Mouse (Mus musculus): ENCODE data around the gene Lrp1. TPM values are rescaled to one million over a fixed set of nuclear protein-coding genes. Genes with fewer than 3 reads are reported as not detected.

Gene Lrp1
- polyA plus RNA-seq, 1 experiment, result 404 TPM

DNA sequence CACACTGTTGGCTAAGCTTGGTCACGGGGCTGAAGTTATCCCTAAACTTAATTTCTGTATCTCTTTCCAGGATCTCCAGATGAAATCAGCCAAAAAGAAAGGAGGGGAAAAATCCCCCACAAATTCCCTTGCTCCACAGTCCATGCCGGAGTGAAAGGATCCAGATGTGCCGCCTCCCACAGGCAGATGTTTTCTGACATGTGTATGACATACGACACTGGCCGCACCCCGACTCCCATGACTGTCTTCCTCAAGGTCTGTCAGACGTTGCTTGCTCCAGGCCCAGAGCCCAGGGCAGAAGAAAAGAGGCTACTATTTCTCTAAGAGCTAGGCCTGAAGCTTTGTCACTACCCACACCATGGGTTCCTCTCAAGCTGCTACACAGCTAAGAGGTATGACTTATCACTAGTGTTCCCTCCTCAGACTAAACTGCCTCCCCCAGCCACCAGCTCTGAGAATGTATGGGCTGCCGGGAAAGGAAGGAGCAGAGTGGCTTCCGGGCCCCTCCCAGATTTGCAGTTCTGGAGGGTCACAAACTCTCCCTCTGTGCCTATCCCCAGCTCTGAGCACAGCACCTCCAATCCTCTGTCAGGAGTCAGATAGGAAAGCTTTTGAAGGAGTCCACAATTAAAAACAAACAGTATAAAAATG lies 11.4 kb downstream of the Lrp1 start:
- no peak overlapping the region for H3K4me3 ChIP-seq (ENCODE audit: insufficient read depth, low read depth, low read length)
- H3K4me1 ChIP-seq (ENCODE audit: control insufficient read depth, insufficient read depth, low read length), result peaks cover 26% of the 10 kb centered on the region
- WGBS, result 70% methylated on average over 9 of the region's 9 CpGs
- no peak overlapping the region for H3K27ac ChIP-seq (ENCODE audit: insufficient read depth, low read depth, low read length)
- TF ChIP-seq CTCF (IDR thresholded peaks at IDR 0.05; ENCODE audit: insufficient read depth, low read depth, low read length), result no peak
- TF ChIP-seq POLR2A (IDR thresholded peaks at IDR 0.05; ENCODE audit: insufficient read depth, low read depth, low read length), result no peak

DNA sequence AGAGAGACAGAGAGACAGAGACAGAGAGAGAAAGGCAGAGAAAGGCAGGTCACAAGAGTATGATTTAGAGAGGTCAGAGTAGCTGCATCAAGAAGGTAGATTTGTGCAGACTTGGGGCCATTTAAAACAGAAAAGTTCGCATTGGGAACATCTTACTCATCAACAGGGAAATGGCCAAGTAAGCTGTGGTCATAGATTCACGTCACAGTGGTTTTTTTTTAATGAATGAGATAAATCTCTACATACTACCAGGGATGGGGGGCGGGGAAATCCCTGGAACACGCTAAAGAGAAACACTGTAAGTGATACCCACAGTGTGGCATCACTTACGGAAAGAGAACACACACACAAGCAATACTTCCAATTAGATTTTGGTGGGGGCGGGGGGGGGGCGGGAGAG lies 13.9 kb downstream of the Lrp1 start:
- no peak for TF ChIP-seq POLR2A (IDR thresholded peaks at IDR 0.05; ENCODE audit: insufficient read depth, low read depth, low read length)
- TF ChIP-seq CTCF (IDR thresholded peaks at IDR 0.05; ENCODE audit: insufficient read depth, low read depth, low read length), result no peak
- 87% methylated on average over 7 of the region's 7 CpGs for WGBS
- H3K4me3 ChIP-seq (ENCODE audit: insufficient read depth, low read depth, low read length), result no peak overlapping the region
- no peak overlapping the region for H3K27ac ChIP-seq (ENCODE audit: insufficient read depth, low read depth, low read length)
- H3K4me1 ChIP-seq (ENCODE audit: control insufficient read depth, insufficient read depth, low read length), result peaks cover 32% of the 10 kb centered on the region

DNA sequence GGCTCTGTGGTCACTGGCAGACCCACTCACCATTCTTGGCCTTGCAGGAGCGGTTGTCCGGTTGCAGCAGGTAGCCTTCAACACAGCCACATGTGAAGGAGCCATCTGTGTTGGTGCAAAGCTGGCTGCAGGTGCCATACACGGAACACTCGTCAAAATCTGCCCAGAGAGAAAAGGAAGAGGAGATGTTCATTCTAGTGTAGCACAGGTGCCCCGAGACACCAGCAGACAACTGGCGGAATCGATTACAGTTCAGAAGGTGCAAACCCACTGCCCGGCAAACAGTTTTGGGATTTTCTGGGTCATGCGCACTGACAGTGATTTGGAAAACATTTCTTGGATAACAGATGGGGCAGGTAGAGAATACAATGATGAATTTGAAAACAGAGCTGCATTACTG lies 15.2 kb downstream of the Lrp1 start:
- H3K4me3 ChIP-seq (ENCODE audit: insufficient read depth, low read depth, low read length), result no peak overlapping the region
- no peak overlapping the region for H3K27ac ChIP-seq (ENCODE audit: insufficient read depth, low read depth, low read length)
- H3K4me1 ChIP-seq (ENCODE audit: control insufficient read depth, insufficient read depth, low read length), result peaks cover 36% of the 10 kb centered on the region
- TF ChIP-seq POLR2A (IDR thresholded peaks at IDR 0.05; ENCODE audit: insufficient read depth, low read depth, low read length) (no peak), CTCF (IDR thresholded peaks at IDR 0.05; ENCODE audit: insufficient read depth, low read depth, low read length) (no peak)
- WGBS, result 92% methylated on average over 9 of the region's 9 CpGs

DNA sequence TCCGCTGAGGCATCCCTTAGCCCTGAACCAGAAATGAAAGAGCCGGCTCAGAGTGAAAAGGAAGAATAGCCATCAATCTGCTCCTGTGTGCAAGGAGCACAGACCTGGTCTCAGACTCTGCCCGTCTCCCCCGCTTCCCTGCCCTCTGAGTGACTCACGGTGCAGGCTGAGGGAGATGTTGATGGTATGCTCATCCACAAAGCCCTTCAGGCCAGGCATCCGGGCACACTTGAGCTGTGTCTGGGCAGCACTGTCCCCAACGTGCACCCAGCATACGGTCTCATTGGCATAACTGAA lies 15.7 kb downstream of the Lrp1 start:
- no peak overlapping the region for H3K4me3 ChIP-seq (ENCODE audit: insufficient read depth, low read depth, low read length)
- WGBS, result 84% methylated on average over 8 of the region's 8 CpGs
- H3K27ac ChIP-seq (ENCODE audit: insufficient read depth, low read depth, low read length), result no peak overlapping the region
- TF ChIP-seq CTCF (IDR thresholded peaks at IDR 0.05; ENCODE audit: insufficient read depth, low read depth, low read length) (no peak), POLR2A (IDR thresholded peaks at IDR 0.05; ENCODE audit: insufficient read depth, low read depth, low read length) (no peak)
- H3K4me1 ChIP-seq (ENCODE audit: control insufficient read depth, insufficient read depth, low read length), result peaks cover 41% of the 10 kb centered on the region

DNA sequence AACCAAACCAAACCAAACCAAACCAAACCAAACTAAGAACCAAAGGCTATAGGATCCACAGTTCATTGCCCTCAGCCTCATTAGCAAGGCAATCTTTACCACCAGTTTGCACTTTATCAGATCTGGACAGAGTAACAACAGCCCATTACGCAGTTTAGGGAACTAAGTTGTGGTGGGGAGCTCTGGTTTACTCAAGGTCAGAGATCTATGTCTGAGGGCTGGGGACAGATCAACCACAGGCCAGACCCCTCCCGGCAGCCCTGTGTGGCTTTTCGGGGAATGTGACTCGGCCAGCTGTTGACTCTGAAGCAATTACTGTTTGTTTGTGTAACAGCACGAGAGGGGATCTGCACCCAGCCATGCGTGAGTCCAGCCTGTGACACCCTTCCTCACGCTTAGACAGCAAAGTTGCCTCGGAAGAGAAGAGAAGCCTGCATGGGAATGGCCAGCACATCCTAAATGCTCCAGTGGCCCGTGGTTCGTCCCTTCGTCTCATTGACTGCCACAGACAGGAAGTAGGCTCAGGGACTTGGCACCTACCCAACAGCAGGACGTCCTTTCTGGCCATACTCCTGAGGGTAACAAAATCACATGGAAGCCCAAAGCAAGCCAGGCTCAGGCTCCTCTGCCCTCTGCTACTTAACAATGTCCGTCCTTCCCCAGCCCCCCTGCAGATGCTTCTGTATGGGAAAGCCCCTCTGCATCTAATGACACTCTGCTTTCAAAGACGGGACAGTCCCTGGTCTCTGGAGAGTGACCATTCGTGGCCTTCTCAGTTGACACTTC lies 16.3 kb downstream of the Lrp1 start:
- TF ChIP-seq CTCF (IDR thresholded peaks at IDR 0.05; ENCODE audit: insufficient read depth, low read depth, low read length), result no peak
- TF ChIP-seq POLR2A (IDR thresholded peaks at IDR 0.05; ENCODE audit: insufficient read depth, low read depth, low read length), result no peak
- Histone ChIP-seq H3K27ac (ENCODE audit: insufficient read depth, low read depth, low read length) (no peak overlapping the region), H3K4me3 (ENCODE audit: insufficient read depth, low read depth, low read length) (no peak overlapping the region), H3K4me1 (ENCODE audit: control insufficient read depth, insufficient read depth, low read length) (peaks cover 45% of the 10 kb centered on the region)
- 56% methylated on average over 15 of the region's 15 CpGs for WGBS

DNA sequence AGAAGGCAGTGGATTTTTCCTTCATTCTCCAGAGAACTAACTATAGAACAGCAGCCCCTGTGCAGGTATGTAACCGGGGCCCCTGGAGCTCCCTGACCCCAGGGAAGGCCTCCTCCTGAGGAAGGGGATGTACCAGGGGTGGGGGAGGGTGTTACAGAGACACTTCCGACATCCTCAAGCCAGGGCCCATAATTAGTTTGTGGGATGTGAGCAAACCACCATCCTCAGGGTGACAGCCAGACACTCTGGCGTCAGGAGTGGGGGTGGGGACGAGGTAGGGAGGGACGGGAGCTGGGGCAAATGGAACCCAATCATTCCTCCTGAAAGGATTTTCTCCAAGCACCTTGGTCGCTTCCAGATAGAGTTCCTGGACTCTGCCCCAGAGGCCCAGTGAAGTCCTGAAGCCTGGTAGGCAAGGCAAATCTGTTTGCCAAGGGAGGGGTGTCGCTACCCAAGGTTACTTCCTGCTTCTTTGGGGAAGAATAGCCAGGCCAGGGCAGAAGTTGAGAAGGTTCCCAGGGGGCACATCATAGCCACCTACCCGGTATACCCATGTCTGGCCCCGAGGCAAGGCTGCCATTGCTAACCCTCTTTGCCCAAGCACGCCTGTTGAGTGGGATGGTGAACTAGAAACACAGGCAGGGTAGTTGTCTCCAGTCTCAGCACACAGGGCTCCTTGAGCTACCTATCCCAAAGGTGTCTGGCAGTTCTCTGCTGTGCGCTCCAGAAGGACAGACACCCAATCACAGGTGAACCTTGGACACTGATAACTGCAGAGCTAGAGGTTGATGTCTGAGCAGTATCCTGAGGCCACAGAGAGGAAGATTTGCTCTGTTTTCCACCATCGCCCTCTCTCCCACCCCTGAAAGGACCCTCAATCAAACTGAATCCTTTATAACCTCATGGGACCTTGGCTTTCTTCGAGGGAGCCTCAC lies 17.2 kb downstream of the Lrp1 start:
- 75% methylated on average over 13 of the region's 13 CpGs for WGBS
- Histone ChIP-seq H3K27ac (ENCODE audit: insufficient read depth, low read depth, low read length) (no peak overlapping the region), H3K4me3 (ENCODE audit: insufficient read depth, low read depth, low read length) (no peak overlapping the region)

DNA sequence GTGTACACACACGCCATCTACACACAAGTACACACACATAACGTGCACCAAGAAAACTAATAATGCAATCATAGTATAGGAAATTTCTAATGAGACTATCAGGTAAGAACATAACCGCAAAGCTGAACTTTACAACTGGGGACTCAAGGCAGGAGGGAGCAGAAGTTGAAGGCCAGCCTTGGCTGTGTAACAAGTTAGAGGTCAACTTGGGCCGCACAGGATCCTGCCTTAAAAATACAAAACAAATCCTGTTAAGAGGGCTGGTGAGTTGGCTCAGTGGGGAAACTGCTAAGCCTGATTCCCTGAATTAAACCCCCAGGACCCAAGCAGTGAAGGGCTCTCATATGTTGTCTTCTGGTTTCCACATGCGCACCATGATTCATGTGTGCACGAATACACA lies 18.8 kb downstream of the Lrp1 start:
- TF ChIP-seq POLR2A (IDR thresholded peaks at IDR 0.05; ENCODE audit: insufficient read depth, low read depth, low read length) (no peak), CTCF (IDR thresholded peaks at IDR 0.05; ENCODE audit: insufficient read depth, low read depth, low read length) (no peak)
- Histone ChIP-seq H3K4me1 (ENCODE audit: control insufficient read depth, insufficient read depth, low read length) (peaks cover 49% of the 10 kb centered on the region), H3K4me3 (ENCODE audit: insufficient read depth, low read depth, low read length) (no peak overlapping the region), H3K27ac (ENCODE audit: insufficient read depth, low read depth, low read length) (no peak overlapping the region)
- 93% methylated on average over 6 of the region's 6 CpGs for WGBS

More for the DNA sequence above, 17.2 kb downstream of the Lrp1 start:
- TF ChIP-seq CTCF (IDR thresholded peaks at IDR 0.05; ENCODE audit: insufficient read depth, low read depth, low read length) (no peak), POLR2A (IDR thresholded peaks at IDR 0.05; ENCODE audit: insufficient read depth, low read depth, low read length) (no peak)
- peaks cover 45% of the 10 kb centered on the region for H3K4me1 ChIP-seq (ENCODE audit: control insufficient read depth, insufficient read depth, low read length)

DNA sequence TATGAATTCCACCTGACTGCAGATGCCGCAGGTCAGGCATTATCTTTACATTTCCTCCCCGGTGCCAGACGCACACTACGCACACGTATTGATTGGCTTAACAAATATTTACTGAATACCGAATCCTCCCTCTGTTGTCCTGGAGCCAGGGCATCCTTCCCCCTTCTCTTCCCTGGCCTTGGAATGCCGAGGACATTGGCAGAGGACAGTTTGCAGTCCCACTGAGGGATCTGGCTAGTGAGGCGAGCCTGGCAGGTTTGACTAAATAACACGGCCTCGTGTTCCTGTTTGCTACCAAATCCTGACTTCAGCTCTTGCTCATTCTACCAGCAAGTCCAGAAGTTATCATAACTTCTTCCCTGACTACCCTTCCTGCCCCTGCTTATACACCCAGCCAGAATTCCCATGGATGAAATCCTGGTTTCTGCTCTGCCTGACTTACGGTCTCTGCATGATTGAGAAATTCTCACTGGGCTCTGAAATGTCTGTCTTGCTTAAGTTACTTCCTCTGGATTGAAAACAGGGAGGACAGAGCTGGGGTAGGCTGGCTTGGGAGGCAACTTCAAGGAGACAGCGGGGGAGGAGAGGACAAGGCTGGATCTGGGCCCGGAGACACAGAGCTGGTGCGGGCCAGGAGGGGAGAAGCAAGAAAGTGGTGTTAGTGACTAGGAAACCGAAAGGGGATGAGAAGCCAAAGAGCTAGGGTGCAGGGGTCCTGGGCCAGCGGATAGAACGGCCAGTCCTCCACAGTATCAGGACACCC lies 21.0 kb downstream of the Lrp1 start:
- TF ChIP-seq CTCF (IDR thresholded peaks at IDR 0.05; ENCODE audit: insufficient read depth, low read depth, low read length) (no peak), POLR2A (IDR thresholded peaks at IDR 0.05; ENCODE audit: insufficient read depth, low read depth, low read length) (no peak)
- no peak overlapping the region for H3K4me3 ChIP-seq (ENCODE audit: insufficient read depth, low read depth, low read length)
- peak overlapping the region; percentile 59 for H3K27ac ChIP-seq (ENCODE audit: insufficient read depth, low read depth, low read length)
- 62% methylated on average over 17 of the region's 17 CpGs for WGBS
- H3K4me1 ChIP-seq (ENCODE audit: control insufficient read depth, insufficient read depth, low read length), result peaks cover 58% of the 10 kb centered on the region
